Mouse (Mus musculus) hindbrain, embryonic 13.5 days (tissue): Measurements from ENCODE around the gene Espn. TPM values are rescaled to one million over a fixed set of nuclear protein-coding genes. Genes with fewer than 3 reads are reported as not detected.

Source experiments
- ATAC-seq: fragments of 200-750 bp; cut with Nextera tagmentation; 2 replicates; pipeline ENCODE4 v1.8.0; 2017; ENCODE audit warnings: moderate TSS enrichment; ENCODE audit not compliant: low FRiP score
- H3K27ac ChIP-seq: fragments of 300-500 bp; sonication (generic); 2 replicates; pipeline ENCODE4 v1.5.1; 2015; ENCODE audit warnings: inconsistent platforms, mild to moderate bottlenecking, moderate library complexity
- H3K27me3 ChIP-seq: fragments of 300-500 bp; sonication (generic); 2 replicates; pipeline ENCODE4 v1.6.1; 2015; ENCODE audit warnings: mild to moderate bottlenecking, inconsistent platforms
- H3K36me3 ChIP-seq: fragments of 300-500 bp; sonication (generic); 2 replicates; pipeline ENCODE4 v1.6.1; 2015; ENCODE audit warnings: mild to moderate bottlenecking, inconsistent platforms
- H3K4me1 ChIP-seq: fragments of 300-500 bp; sonication (generic); replicated peaks from 2 replicates; pipeline ENCODE4 v1.6.1; 2015; ENCODE audit warnings: inconsistent platforms
- H3K4me2 ChIP-seq: fragments of 300-500 bp; sonication (generic); 2 replicates; pipeline ENCODE4 v1.6.1; 2015; ENCODE audit warnings: inconsistent platforms, mild to moderate bottlenecking, moderate library complexity
- H3K4me3 ChIP-seq: fragments of 300-500 bp; sonication (generic); 2 replicates; pipeline ENCODE4 v1.5.1; 2015; ENCODE audit warnings: mild to moderate bottlenecking, inconsistent platforms
- H3K9ac ChIP-seq: fragments of 300-500 bp; sonication (generic); 2 replicates; pipeline ENCODE4 v1.6.1; 2015; ENCODE audit warnings: mild to moderate bottlenecking, inconsistent platforms
- H3K9me3 ChIP-seq: fragments of 300-500 bp; sonication (generic); 2 replicates; pipeline ENCODE4 v1.6.1; 2016; ENCODE audit warnings: inconsistent platforms
- WGBS: fragments of 180-500 bp; shearing (Covaris S2); methylation state at CpG from one replicate; pipeline ENCODE4 v1.1.7; 2015; 5-methylcytosine and 5-hydroxymethylcytosine counted together
- polyA plus RNA-seq: library from polyadenylated mRNA; unstranded; fragments of >200 nt; fragmentation: Nextera tagmentation; extraction: Ambion mirVana; gene quantifications from 2 replicates; pipeline ENCODE4 v1.2.1, GENCODE M21; 2015

The Espn gene
- polyA plus RNA-seq, 1 experiment from 2014 or later, result 0.22 TPM

GRCm38 (mm10) chr4:152138497-152139260 lies 13.5 kb downstream of the Espn start:
- Histone ChIP-seq H3K4me2 (peak overlapping the region; percentile 61), H3K9me3 (no peaks in the 10 kb centered on the region), H3K27ac (no peak overlapping the region), H3K36me3 (no peaks in the 10 kb centered on the region), H3K4me3 (peak overlapping the region; percentile 40), H3K4me1 (peaks cover 9% of the 10 kb centered on the region), H3K9ac (peak overlapping the region; percentile 49; the same call in 1 of the 2 replicates), H3K27me3 (peaks cover 76% of the 10 kb centered on the region)
- ATAC-seq, result peak; percentile 64
- 3% methylated on average over 51 of the region's 51 CpGs for WGBS

- Histone ChIP-seq H3K36me3 (no peaks in the 10 kb centered on the region), H3K9me3 (no peaks in the 10 kb centered on the region), H3K4me2 (no peak overlapping the region), H3K4me3 (no peak overlapping the region), H3K4me1 (peaks cover 17% of the 10 kb centered on the region), H3K9ac (no peak overlapping the region), H3K27me3 (peaks cover 86% of the 10 kb centered on the region), H3K27ac (no peak overlapping the region)
- 88% methylated on average over 2 of the region's 2 CpGs for WGBS
- ATAC-seq, result no peak
Measured at GRCm38 (mm10) chr4:152136876-152137250, 15.3 kb downstream of the Espn start.

GRCm38 (mm10) chr4:152136112-152136875 lies 15.9 kb downstream of the Espn start:
- Histone ChIP-seq H3K4me2 (no peak overlapping the region), H3K36me3 (no peaks in the 10 kb centered on the region), H3K27me3 (peaks cover 87% of the 10 kb centered on the region), H3K27ac (no peak overlapping the region), H3K9ac (no peak overlapping the region), H3K4me3 (no peak overlapping the region), H3K9me3 (no peaks in the 10 kb centered on the region), H3K4me1 (peaks cover 23% of the 10 kb centered on the region)
- no peak for ATAC-seq
- whole genome bisulfite sequencing, result 31% methylated on average over 6 of the region's 6 CpGs

- Histone ChIP-seq H3K36me3 (no peaks in the 10 kb centered on the region), H3K4me3 (no peak overlapping the region), H3K27ac (no peak overlapping the region), H3K27me3 (peaks cover 88% of the 10 kb centered on the region), H3K9ac (no peak overlapping the region), H3K4me2 (no peak overlapping the region), H3K4me1 (peaks cover 32% of the 10 kb centered on the region), H3K9me3 (no peaks in the 10 kb centered on the region)
- 83% methylated on average over 12 of the region's 12 CpGs for WGBS
- ATAC-seq, result no peak
Measured at GRCm38 (mm10) chr4:152135363-152135762, 16.8 kb downstream of the Espn start.

- H3K4me3 ChIP-seq, result no peak overlapping the region
- H3K36me3 ChIP-seq, result no peaks in the 10 kb centered on the region
- no peaks in the 10 kb centered on the region for H3K9me3 ChIP-seq
- peaks cover 35% of the 10 kb centered on the region for H3K4me1 ChIP-seq
- H3K4me2 ChIP-seq, result no peak overlapping the region
- ATAC-seq, result no peak
- H3K9ac ChIP-seq, result no peak overlapping the region
- no peak overlapping the region for H3K27ac ChIP-seq
- H3K27me3 ChIP-seq, result peaks cover 90% of the 10 kb centered on the region
Measured at GRCm38 (mm10) chr4:152134507-152134906, 17.7 kb downstream of the Espn start.

GRCm38 (mm10) chr4:152133213-152133612 lies 19.0 kb downstream of the Espn start:
- no peak overlapping the region for H3K9ac ChIP-seq

GRCm38 (mm10) chr4:152132772-152133169 lies 19.4 kb downstream of the Espn start:
- 25% methylated on average over 10 of the region's 10 CpGs for WGBS
- Histone ChIP-seq H3K4me1 (peaks cover 28% of the 10 kb centered on the region), H3K4me3 (no peak overlapping the region), H3K27me3 (peaks cover 94% of the 10 kb centered on the region), H3K36me3 (no peaks in the 10 kb centered on the region), H3K9me3 (no peaks in the 10 kb centered on the region), H3K4me2 (no peak overlapping the region), H3K27ac (no peak overlapping the region), H3K9ac (no peak overlapping the region)
- no peak for ATAC-seq

More at GRCm38 (mm10) chr4:152133213-152133612, 19.0 kb downstream of the Espn start:
- H3K27ac ChIP-seq, result no peak overlapping the region
- 53% methylated on average over 5 of the region's 5 CpGs for WGBS
- no peaks in the 10 kb centered on the region for H3K9me3 ChIP-seq
- H3K27me3 ChIP-seq, result peaks cover 93% of the 10 kb centered on the region
- no peak for ATAC-seq
- peaks cover 28% of the 10 kb centered on the region for H3K4me1 ChIP-seq
- no peak overlapping the region for H3K4me3 ChIP-seq
- no peaks in the 10 kb centered on the region for H3K36me3 ChIP-seq
- no peak overlapping the region for H3K4me2 ChIP-seq

- peaks cover 96% of the 10 kb centered on the region for H3K27me3 ChIP-seq
- H3K4me1 ChIP-seq, result peaks cover 28% of the 10 kb centered on the region
- no peaks in the 10 kb centered on the region for H3K36me3 ChIP-seq
- no peak for ATAC-seq
- peak overlapping the region; percentile 32 for H3K4me3 ChIP-seq
- H3K27ac ChIP-seq, result no peak overlapping the region
- H3K9me3 ChIP-seq, result no peaks in the 10 kb centered on the region
- 4% methylated on average over 50 of the region's 50 CpGs for WGBS
- no peak overlapping the region for H3K9ac ChIP-seq
- peak overlapping the region; percentile 52 for H3K4me2 ChIP-seq
Measured at GRCm38 (mm10) chr4:152131809-152132771, 20.1 kb downstream of the Espn start.

- H3K4me2 ChIP-seq, result peak overlapping the region; percentile 52
- H3K27ac ChIP-seq, result no peak overlapping the region
- peaks cover 36% of the 10 kb centered on the region for H3K4me1 ChIP-seq
- WGBS, result 1% methylated on average over 69 of the region's 85 CpGs
- H3K36me3 ChIP-seq, result no peaks in the 10 kb centered on the region
- peak; percentile 68 for ATAC-seq
- H3K4me3 ChIP-seq, result peak overlapping the region; percentile 32
- no peaks in the 10 kb centered on the region for H3K9me3 ChIP-seq
- H3K9ac ChIP-seq, result peak overlapping the region; percentile 63
- peaks cover 98% of the 10 kb centered on the region for H3K27me3 ChIP-seq
Measured at GRCm38 (mm10) chr4:152130771-152131653, 21.2 kb downstream of the Espn start.

GRCm38 (mm10) chr4:152129395-152129930 lies 22.7 kb downstream of the Espn start:
- Histone ChIP-seq H3K9ac (no peak overlapping the region), H3K27ac (no peak overlapping the region), H3K9me3 (no peaks in the 10 kb centered on the region), H3K4me1 (peaks cover 47% of the 10 kb centered on the region), H3K27me3 (peaks cover 100% of the 10 kb centered on the region), H3K4me2 (no peak overlapping the region), H3K36me3 (no peaks in the 10 kb centered on the region), H3K4me3 (no peak overlapping the region)
- 18% methylated on average over 13 of the region's 13 CpGs for WGBS
- ATAC-seq, result no peak

- WGBS, result 52% methylated on average over 5 of the region's 5 CpGs
- ATAC-seq, result no peak
- H3K9me3 ChIP-seq, result no peaks in the 10 kb centered on the region
Measured at GRCm38 (mm10) chr4:152128784-152129183, 23.4 kb downstream of the Espn start.

More at GRCm38 (mm10) chr4:152128784-152129183, 23.4 kb downstream of the Espn start:
- Histone ChIP-seq H3K4me3 (no peak overlapping the region), H3K4me1 (peaks cover 47% of the 10 kb centered on the region), H3K4me2 (no peak overlapping the region), H3K27ac (no peak overlapping the region), H3K9ac (no peak overlapping the region), H3K27me3 (peaks cover 100% of the 10 kb centered on the region), H3K36me3 (no peaks in the 10 kb centered on the region)
